Mouse (Mus musculus): Measurements from ENCODE around the gene Elf1. TPM values are rescaled to one million over a fixed set of nuclear protein-coding genes. Genes with fewer than 3 reads are reported as not detected.

Elf1 gene
- polyA plus RNA-seq, 1 experiment from 2014 or later: 3.8 TPM

- peaks cover 86% of the 10 kb centered on the region for H3K36me3 ChIP-seq (replicated peaks)
Observed at GRCm38 (mm10) chr14:79596602-79597001, 115.6 kb downstream of the Elf1 start.

GRCm38 (mm10) chr14:79605881-79606280 lies 124.9 kb downstream of the Elf1 start:
- H3K27ac ChIP-seq: no peak overlapping the region
- no peak overlapping the region for H3K4me3 ChIP-seq
- H3K9me3 ChIP-seq: no peaks in the 10 kb centered on the region
- H3K27me3 ChIP-seq (ENCODE audit: poor library complexity, severe bottlenecking): no peaks in the 10 kb centered on the region
- H3K4me1 ChIP-seq: no peaks in the 10 kb centered on the region
- no peak for DNase-seq (ENCODE audit: extremely low spot score, low spot score)
- WGBS: 89% methylated on average over 2 of the region's 2 CpGs
- peaks cover 98% of the 10 kb centered on the region for H3K36me3 ChIP-seq (replicated peaks)

More at GRCm38 (mm10) chr14:79596602-79597001, 115.6 kb downstream of the Elf1 start:
- no peaks in the 10 kb centered on the region for H3K27me3 ChIP-seq (ENCODE audit: poor library complexity, severe bottlenecking)
- no peak overlapping the region for H3K4me3 ChIP-seq
- no peak overlapping the region for H3K27ac ChIP-seq
- H3K4me1 ChIP-seq: no peaks in the 10 kb centered on the region
- H3K9me3 ChIP-seq: no peaks in the 10 kb centered on the region
- 87% methylated on average over 4 of the region's 4 CpGs for WGBS
- no peak for DNase-seq (ENCODE audit: extremely low spot score, low spot score)

GRCm38 (mm10) chr14:79606392-79606791 lies 125.4 kb downstream of the Elf1 start:
- H3K9me3 ChIP-seq: no peaks in the 10 kb centered on the region
- peaks cover 98% of the 10 kb centered on the region for H3K36me3 ChIP-seq (replicated peaks)
- no peak for DNase-seq (ENCODE audit: extremely low spot score, low spot score)
- H3K4me3 ChIP-seq: no peak overlapping the region
- no peaks in the 10 kb centered on the region for H3K27me3 ChIP-seq (ENCODE audit: poor library complexity, severe bottlenecking)
- H3K27ac ChIP-seq: no peak overlapping the region
- 94% methylated on average over 6 of the region's 6 CpGs for WGBS
- H3K4me1 ChIP-seq: no peaks in the 10 kb centered on the region

- Histone ChIP-seq H3K27ac (no peak overlapping the region), H3K4me3 (no peak overlapping the region), H3K27me3 (ENCODE audit: poor library complexity, severe bottlenecking) (no peaks in the 10 kb centered on the region), H3K4me1 (no peaks in the 10 kb centered on the region), H3K9me3 (no peaks in the 10 kb centered on the region), H3K36me3 (replicated peaks) (peaks cover 98% of the 10 kb centered on the region)
- DNase-seq (ENCODE audit: extremely low spot score, low spot score): no peak
- 92% methylated on average over 3 of the region's 3 CpGs for WGBS
Observed at GRCm38 (mm10) chr14:79606867-79607266, 125.9 kb downstream of the Elf1 start.

- Histone ChIP-seq H3K27me3 (ENCODE audit: poor library complexity, severe bottlenecking) (no peaks in the 10 kb centered on the region), H3K27ac (no peak overlapping the region), H3K4me3 (no peak overlapping the region), H3K4me1 (no peaks in the 10 kb centered on the region), H3K9me3 (no peaks in the 10 kb centered on the region), H3K36me3 (replicated peaks) (peaks cover 98% of the 10 kb centered on the region)
- WGBS: 96% methylated on average over 4 of the region's 4 CpGs
- no peak for DNase-seq (ENCODE audit: extremely low spot score, low spot score)
Observed at GRCm38 (mm10) chr14:79607352-79607751, 126.4 kb downstream of the Elf1 start.

GRCm38 (mm10) chr14:79608286-79608685 lies 127.3 kb downstream of the Elf1 start:
- H3K36me3 ChIP-seq (replicated peaks): peaks cover 98% of the 10 kb centered on the region
- H3K27me3 ChIP-seq (ENCODE audit: poor library complexity, severe bottlenecking): no peaks in the 10 kb centered on the region
- no peaks in the 10 kb centered on the region for H3K4me1 ChIP-seq
- DNase-seq (ENCODE audit: extremely low spot score, low spot score): no peak
- no peak overlapping the region for H3K4me3 ChIP-seq
- no peaks in the 10 kb centered on the region for H3K9me3 ChIP-seq
- no peak overlapping the region for H3K27ac ChIP-seq
- 96% methylated on average over 6 of the region's 6 CpGs for WGBS

- H3K27me3 ChIP-seq (ENCODE audit: poor library complexity, severe bottlenecking): no peaks in the 10 kb centered on the region
- no peaks in the 10 kb centered on the region for H3K4me1 ChIP-seq
- DNase-seq (ENCODE audit: extremely low spot score, low spot score): no peak
- no peaks in the 10 kb centered on the region for H3K9me3 ChIP-seq
- peaks cover 83% of the 10 kb centered on the region for H3K36me3 ChIP-seq (replicated peaks)
- H3K4me3 ChIP-seq: no peak overlapping the region
- WGBS: 92% methylated on average over 8 of the region's 8 CpGs
- no peak overlapping the region for H3K27ac ChIP-seq
Observed at GRCm38 (mm10) chr14:79617121-79617828, 136.3 kb downstream of the Elf1 start.

GRCm38 (mm10) chr14:79619802-79620201 lies 138.8 kb downstream of the Elf1 start:
- no peaks in the 10 kb centered on the region for H3K4me1 ChIP-seq
- H3K4me3 ChIP-seq: no peak overlapping the region
- no peak for DNase-seq (ENCODE audit: extremely low spot score, low spot score)
- H3K27me3 ChIP-seq (ENCODE audit: poor library complexity, severe bottlenecking): no peaks in the 10 kb centered on the region
- peaks cover 82% of the 10 kb centered on the region for H3K36me3 ChIP-seq (replicated peaks)
- 92% methylated on average over 7 of the region's 7 CpGs for WGBS
- H3K9me3 ChIP-seq: no peaks in the 10 kb centered on the region
- no peak overlapping the region for H3K27ac ChIP-seq

- H3K4me3 ChIP-seq: no peak overlapping the region
- no peaks in the 10 kb centered on the region for H3K9me3 ChIP-seq
- H3K27me3 ChIP-seq (ENCODE audit: poor library complexity, severe bottlenecking): no peaks in the 10 kb centered on the region
- H3K4me1 ChIP-seq: no peaks in the 10 kb centered on the region
- no peak for DNase-seq (ENCODE audit: extremely low spot score, low spot score)
- WGBS: 95% methylated on average over 3 of the region's 3 CpGs
- H3K27ac ChIP-seq: no peak overlapping the region
- H3K36me3 ChIP-seq (replicated peaks): peaks cover 86% of the 10 kb centered on the region
Observed at GRCm38 (mm10) chr14:79621143-79621542, 140.1 kb downstream of the Elf1 start.

Small RNAs within 50 kb of the gene (microRNA-seq; reads per million reads assigned to microRNA genes)
- gene Gm27857: not detected

Other genes with a start within 250 kb of the Elf1 start
- gene Zfp957, start 233.8 kb upstream of the Elf1 start, polyA plus RNA-seq (2016; fragmentation: Nextera tagmentation; extraction: Ambion mirVana): not detected in 2 replicates
- 52.1 and 60.1 TPM in 2 replicates for gene Rgcc, start 179.5 kb upstream of the Elf1 start, polyA plus RNA-seq (2016; fragmentation: Nextera tagmentation; extraction: Ambion mirVana)
- gene Naa16, start 90.4 kb upstream of the Elf1 start, polyA plus RNA-seq (2016; fragmentation: Nextera tagmentation; extraction: Ambion mirVana): 50.7 and 51.8 TPM in 2 replicates
- 9.3 and 11.5 TPM in 2 replicates for gene Mtrf1, start 83.4 kb upstream of the Elf1 start, polyA plus RNA-seq (2016; fragmentation: Nextera tagmentation; extraction: Ambion mirVana)
- 11.2 and 11.7 TPM in 2 replicates for gene Kbtbd7, start 54.7 kb upstream of the Elf1 start, polyA plus RNA-seq (2016; fragmentation: Nextera tagmentation; extraction: Ambion mirVana)
- gene Kbtbd6, start 29.4 kb upstream of the Elf1 start, polyA plus RNA-seq (2016; fragmentation: Nextera tagmentation; extraction: Ambion mirVana): 5.3 and 5.7 TPM in 2 replicates
- 45.6 and 51.5 TPM in 2 replicates for gene Wbp4, start 326 bp downstream of the Elf1 start, polyA plus RNA-seq (2016; fragmentation: Nextera tagmentation; extraction: Ambion mirVana)
- gene Sugt1, start 106.5 kb downstream of the Elf1 start, polyA plus RNA-seq (2016; fragmentation: Nextera tagmentation; extraction: Ambion mirVana): 152 and 162 TPM in 2 replicates
- 1.7 TPM in 2 replicates for gene Cnmd, start 181.0 kb downstream of the Elf1 start, polyA plus RNA-seq (2016; fragmentation: Nextera tagmentation; extraction: Ambion mirVana)